Mouse (Mus musculus) brain, embryonic 14.5 days (tissue): ENCODE measurements around the gene 5730409E04Rik.

Experiments used
- CTCF ChIP-seq: fragments of 200-500 bp; IDR thresholded peaks from 2 replicates; pipeline ENCODE4 v1.5.1; 2012; ENCODE audit warnings: inconsistent platforms, mild to moderate bottlenecking, moderate library complexity, borderline replicate concordance; ENCODE audit not compliant: insufficient read depth, insufficient read length; ENCODE audit errors: extremely low read depth
- POLR2A ChIP-seq: fragments of 200-500 bp; IDR thresholded peaks from 2 replicates; pipeline ENCODE4 v1.6.1; 2012; ENCODE audit warnings: mild to moderate bottlenecking, inconsistent platforms, borderline replicate concordance; ENCODE audit not compliant: poor library complexity, insufficient read depth, insufficient read length, severe bottlenecking; ENCODE audit errors: extremely low read depth

DNA sequence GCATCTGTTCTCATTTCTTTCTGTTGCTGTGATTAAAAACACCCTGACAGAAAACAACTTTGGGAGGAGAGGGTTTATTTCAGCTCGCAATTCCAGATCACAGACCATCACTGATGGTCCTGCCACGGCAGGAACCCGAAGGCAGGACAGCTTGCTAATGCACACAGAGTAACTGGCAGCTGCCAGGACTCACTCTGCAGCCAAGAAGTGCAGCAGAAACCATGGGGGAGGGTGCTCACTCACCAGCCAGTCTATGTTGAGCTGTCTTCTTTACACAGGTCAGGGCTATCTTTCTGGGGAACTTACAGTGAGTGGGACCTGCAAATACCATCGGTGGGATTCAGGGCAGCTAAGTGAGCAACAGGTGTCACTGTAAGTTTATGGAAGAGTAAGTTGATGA, 27.8 kb downstream of the 5730409E04Rik start:
- TF ChIP-seq CTCF, result no peak
- no peak for TF ChIP-seq POLR2A
